Mouse (Mus musculus): Measurements from ENCODE around the gene Nmur2.

DNA sequence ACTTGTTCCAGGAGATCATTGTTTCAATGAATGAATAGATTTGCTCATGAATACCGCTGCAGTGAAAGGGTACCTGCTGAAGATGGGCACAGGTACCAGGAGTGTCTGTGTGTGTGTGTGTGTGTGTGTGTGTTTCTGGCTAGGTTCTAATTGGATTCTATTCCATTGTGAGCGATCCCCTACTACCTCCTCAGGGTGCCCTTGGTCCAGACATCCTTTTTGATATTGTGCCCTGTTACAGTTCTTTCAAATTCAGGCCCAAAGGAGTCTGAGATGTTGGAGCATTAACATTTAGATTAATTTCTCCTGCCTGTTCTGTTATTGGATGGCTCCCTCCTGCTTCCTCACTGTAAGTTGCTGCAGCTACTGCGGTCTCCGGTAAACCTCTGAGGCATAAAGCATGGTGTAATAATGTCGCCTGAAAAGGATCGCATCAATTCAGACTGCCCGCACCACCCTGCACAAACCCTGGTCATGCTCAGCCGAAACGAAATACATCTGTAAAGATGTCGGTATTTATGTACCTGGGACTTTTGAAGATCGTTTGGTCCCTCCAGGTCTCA lies 48.4 kb upstream of the Nmur2 start:
- no peak for TF ChIP-seq CTCF (IDR thresholded peaks at IDR 0.05; ENCODE audit: low read depth, low read length)
- TF ChIP-seq POLR2A (IDR thresholded peaks at IDR 0.05; ENCODE audit: borderline replicate concordance, low read depth, low read length), result no peak

All from bone marrow macrophage, adult 2 months (primary cell).